Mouse (Mus musculus) common myeloid progenitor, adult 5-6 weeks (primary cell): ENCODE measurements around the gene Gemin2. TPM values are rescaled to one million over a fixed set of nuclear protein-coding genes. Genes with fewer than 3 reads are reported as not detected.
"Not testable (repeated sequence)": the region's sequence is repeated elsewhere in the genome, so short reads cannot be mapped to it uniquely, and the experiment has no call there.

ENCODE experiments used
- ATAC-seq: replicated peaks from 2 replicates; pipeline ENCODE4 v1.8.0; 2016; ENCODE audit warnings: low read depth, mild to moderate bottlenecking, moderate TSS enrichment, inconsistent platforms; ENCODE audit not compliant: poor library complexity, severe bottlenecking
- total RNA-seq: library from RNA; stranded (forward); fragments of 200-1000, 187-1606 nt; gene quantifications from 2 replicates; pipeline ENCODE4 v1.2.3, GENCODE M21; 2017

The Gemin2 gene
- total RNA-seq, 1 experiment from 2014 or later: 20.3 TPM

DNA sequence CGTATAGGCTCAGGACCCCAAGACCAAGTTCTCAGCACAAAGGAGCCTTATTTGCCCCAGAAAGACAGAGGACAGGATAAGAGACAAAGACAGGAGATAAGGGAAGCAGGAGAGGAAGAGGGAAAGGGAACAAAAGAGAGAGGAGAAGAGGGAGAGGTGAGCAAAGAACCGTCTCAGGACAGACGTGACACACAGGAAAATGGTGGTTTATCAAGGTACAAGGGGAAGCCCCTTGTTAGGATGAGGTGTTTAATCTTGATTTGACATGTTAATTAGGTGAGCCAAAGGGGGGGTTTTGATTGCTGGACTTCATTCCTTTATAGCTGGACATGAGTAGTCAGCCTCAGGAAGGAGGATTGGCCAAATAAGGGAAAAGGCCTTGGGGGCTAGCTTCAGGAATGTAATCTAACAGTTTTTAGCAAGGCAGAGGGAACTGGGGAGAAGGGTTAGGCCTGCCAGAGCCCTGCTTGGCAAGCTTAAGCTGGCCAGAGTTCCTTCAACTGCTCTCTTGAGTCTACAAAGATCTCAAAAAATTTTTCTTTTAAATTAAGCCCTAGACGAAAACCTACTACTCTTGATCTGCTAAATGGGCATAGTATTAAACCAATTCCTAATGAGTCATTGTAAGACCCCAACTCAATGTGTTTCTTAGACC, 42.1 kb downstream of the Gemin2 start:
- ATAC-seq: no peak

DNA sequence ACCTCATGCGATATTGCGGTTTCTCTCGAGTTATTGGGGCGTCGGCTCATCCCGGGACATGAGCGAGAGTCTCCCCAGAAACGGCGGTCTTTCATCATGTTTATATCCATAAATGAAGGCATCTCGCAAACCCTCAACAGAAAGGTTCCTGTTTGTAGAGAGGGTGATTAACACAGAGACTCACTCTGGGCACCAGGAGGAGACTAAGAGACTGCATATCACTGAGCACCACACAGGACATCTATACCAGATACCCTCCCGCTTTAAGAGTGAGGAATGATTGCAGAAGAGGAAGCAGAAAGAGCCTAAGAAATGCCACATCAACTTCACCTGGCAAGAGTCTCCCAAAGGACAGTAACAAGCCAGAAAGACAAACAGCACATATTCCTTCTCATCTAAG, 43.0 kb downstream of the Gemin2 start:
- no peak for ATAC-seq

DNA sequence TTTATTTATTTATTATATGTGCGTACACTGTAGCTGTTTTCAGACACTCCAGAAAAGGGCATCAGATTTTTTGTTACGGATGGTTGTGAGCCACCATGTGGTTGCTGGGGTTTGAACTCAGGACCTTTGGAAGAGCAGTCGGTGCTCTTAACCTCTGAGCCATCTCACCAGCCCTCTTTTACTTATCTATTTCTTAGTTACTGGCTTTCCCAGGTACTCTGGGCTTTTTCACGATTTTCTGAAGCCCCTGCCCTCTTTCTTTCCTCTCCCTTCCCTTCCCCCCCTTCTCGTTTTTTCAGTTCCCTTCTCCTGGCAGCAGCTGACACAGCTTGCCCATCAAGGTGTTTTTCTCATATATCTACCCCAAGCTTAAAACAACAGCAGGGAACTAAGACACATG, 45.0 kb downstream of the Gemin2 start:
- not testable (repeated sequence) for ATAC-seq

DNA sequence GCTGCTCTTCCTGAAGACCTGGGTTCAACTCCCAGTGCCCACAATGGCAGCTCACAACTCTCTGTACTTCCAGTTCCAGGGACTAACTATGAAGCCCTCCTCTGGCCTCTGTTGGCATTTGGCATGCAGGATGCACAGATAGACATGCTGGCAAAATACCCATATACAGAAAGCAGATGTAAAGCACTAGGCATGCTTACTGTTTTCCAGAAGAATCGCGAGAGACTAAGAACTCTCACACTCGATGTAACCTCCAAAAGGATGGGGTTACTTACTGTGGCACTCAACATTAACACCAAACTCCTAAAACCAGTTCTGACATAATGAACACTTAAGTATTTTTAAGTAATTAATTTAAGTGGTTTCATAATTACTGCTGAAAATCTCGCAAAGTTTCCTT, 47.1 kb downstream of the Gemin2 start:
- no peak for ATAC-seq

DNA sequence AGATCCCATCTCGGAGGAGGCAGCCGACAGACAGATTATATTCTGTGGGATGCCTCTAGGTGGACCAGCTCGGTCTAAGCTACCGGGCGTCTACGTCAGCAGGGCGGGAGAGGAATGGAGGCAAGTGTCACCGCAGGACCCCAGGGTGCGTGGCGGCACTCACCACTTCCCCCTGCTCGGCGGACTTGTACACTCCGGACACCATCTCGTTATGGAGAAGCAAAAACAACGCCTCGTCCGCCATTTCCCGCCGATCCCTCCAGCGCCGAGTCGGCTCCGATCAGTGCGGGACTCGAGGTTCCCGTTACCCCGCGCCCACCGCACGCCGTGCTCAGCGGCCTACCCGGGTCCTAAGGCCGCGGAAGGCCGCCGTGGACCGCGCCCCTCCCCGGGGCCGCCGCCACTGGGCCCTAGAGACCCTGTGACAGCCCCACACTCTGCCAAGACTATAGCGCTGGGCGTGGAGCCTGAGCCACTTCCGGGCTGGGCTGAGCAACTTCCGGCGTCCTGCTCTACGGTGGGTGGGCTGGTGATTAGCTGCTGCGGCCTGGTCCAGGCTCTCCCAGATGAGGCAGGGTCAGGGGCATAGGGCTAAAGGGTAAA, 47.9 kb downstream of the Gemin2 start, which contains the start of gene Trappc6b:
Gene Trappc6b (minus strand): TSS at position 480 of the 603 bp plus-strand sequence.
- ATAC-seq: peak; percentile 90

DNA sequence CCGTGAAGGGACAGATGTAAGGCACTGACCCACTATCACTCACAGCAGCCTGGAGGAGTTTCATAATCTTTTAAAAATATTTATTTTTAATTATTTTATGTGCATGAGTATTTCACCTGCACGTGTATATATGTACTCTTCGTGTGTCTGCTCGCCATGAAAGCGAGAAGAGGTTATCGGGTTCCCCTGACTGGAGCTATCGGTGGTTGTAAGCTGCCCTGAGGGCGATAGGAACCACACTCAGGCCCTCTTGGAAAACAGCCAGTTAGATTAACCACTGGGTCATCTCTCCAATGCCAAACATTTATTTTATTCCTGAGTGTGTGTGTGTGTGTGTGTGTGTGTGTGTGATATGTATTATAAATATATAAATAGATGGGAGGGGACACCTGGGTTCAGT, 51.6 kb downstream of the Gemin2 start:
- no peak for ATAC-seq

DNA sequence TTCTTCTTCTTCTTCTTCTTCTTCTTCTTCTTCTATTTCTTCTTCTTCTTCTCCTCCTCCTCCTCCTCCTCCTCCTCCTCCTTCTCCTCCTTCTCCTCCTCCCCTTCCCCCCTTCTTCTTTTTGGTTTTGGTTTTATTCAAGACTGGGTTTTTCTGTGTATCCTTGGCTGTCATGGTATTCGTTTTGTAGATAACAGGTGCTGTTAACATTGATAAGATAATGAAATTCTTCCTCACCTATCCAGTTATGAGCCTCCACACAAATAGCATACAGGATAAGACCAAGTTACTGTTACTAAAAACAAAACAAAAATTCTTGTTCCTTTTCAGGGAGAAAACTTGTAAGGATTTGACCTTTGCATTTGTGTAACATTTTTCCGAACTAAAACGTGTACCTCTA, 52.6 kb downstream of the Gemin2 start:
- ATAC-seq: no peak

DNA sequence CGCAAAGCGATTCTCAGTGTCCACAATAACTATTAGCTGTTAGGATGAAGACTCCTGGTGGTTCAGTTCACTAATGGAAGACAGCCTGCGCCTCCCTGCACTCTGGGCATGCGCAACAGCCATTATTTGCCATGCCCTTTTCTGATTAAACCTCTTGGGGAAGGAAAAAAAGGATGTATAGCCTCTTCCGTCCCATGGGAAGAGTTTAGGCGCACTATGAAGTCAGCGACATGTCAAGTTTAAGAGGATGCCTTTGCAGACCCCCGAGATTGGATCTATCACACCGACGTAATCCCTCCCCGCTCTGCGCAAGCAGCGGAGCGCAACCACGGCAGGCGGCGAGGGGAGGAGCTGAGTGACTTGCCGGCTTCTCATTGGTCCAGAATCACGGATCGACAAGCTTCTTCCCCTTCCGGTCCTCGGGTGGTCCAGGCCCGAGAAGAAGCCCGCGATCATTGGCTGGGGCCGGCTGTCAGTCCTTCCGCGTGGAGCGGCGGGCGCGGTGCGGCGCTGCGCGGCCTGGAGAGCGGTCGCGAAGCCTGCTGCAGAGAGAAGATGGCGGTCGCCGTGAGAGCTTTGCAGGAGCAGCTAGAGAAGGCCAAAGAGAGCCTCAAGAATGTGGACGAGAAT, 53.4 kb downstream of the Gemin2 start, which contains the start of gene Pnn:
Gene Pnn (plus strand): TSS at position 437 of the 630 bp plus-strand sequence.
- ATAC-seq: peak; percentile 99

DNA sequence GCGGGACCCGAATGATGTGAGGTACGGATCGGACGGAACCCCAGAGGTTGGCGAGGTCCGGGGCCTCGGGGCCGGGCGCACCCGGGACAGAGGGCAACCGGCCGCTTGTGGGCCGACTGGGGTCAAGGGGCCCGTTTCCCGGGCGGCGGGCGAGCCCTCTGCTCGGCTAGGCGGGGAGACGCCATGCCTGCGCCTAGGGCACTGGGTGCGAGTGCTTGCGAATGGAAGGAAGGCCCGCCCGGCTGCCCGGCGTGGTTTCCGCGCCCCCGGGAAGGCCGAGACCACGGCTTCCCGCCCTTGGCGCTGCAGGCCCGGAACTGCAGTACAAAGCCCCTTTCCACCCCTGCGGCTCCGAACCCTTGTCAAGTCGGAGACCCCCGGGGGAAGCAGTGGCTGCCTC, 53.9 kb downstream of the Gemin2 start:
- no peak for ATAC-seq

DNA sequence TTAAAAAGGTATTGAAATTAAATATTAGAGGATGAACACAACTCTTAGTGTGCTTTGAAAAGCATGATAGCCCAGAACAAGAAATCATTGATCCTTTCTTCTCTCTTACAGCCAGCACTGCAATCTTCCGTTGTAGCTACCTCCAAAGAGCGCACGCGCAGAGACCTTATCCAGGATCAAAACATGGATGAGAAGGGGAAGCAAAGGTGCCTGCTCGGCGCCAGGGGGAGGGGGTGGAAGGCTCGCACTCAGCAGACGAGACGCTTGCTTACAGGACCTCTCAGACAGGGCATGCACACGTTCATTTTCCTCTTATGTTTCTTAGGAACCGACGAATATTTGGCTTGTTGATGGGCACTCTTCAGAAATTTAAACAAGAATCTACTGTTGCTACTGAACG, 55.6 kb downstream of the Gemin2 start:
- no peak for ATAC-seq

DNA sequence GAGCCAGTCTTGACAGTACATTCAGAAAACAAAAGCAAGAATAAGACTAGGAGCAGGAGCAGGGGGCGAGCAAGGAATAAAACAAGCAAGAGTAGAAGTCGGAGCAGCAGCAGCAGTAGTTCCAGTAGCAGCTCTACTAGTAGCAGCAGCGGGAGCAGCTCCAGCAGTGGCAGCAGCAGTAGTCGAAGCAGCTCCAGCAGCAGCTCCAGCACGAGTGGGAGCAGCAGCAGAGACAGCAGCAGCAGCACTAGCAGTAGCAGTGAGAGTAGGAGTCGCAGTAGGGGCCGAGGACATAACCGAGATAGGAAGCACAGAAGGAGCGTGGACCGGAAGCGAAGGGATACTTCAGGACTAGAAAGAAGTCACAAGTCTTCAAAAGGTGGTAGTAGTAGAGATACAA, 59.1 kb downstream of the Gemin2 start:
- ATAC-seq: no peak

DNA sequence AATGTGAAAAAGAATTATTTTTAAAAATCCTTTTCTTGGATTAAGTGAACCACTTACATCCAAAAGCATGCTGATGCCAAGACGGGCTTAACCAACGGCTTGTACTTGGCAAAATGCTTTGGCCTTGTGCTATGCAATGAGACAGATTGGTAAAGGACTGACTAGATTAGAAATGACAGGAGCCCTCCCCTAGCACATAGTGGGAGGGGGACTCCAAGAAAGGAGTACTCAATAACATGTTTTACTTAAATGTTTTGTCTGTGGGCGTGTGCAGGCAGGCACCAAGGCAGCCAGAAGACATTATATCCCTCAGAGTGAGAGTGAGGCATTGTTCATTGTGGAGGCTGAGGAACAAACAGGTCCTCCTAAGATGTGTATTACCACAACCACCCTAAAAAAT, 60.9 kb downstream of the Gemin2 start:
- no peak for ATAC-seq

DNA sequence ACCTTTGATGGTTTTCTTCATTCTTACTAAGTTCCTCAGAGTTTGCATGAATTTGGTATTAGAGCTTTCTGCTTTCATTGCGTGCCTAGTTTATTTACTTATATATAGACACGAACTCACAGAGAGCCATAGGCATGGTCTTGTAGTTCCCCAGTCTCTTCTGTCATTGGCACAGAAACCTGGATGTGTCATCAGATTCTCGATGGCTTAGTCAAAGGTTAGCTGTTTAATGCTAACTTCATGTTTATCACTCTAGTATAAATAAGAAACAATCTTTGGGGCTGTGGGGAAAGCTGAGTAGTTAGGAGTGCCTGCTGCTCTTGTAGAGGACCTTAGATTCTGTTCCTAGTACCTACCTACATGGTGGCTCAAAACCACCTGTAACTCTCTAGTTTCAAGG, 63.8 kb downstream of the Gemin2 start:
- no peak for ATAC-seq

DNA sequence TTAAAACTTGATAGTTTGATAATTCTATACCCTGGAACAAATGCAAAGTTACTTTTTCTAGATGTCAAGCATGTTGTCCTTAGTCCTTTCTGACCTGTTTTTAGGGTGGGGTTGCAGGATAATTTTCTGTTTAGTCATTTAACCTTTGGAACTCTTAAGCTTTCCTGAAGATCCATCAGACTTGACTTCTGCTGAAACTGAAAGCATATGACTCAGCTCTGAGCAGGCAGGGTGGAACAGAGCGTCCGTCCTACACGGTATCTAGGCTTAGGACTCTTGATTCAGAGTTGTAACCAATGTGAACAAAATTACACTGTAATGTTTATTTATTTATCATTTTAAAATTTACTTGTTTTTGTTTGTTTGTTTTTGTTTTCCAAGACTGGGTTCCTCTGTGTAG, 64.7 kb downstream of the Gemin2 start:
- ATAC-seq: no peak

Other genes starting within 250 kb of the Gemin2 start
- gene Sec23a, start 1.4 kb upstream of the Gemin2 start, total RNA-seq: 19.0 and 21.7 TPM in 2 replicates
- 53.2 and 63.2 TPM in 2 replicates for gene Trappc6b, start 48.1 kb downstream of the Gemin2 start, total RNA-seq
- 134 and 140 TPM in 2 replicates for gene Pnn, start 53.5 kb downstream of the Gemin2 start, total RNA-seq
- 131 and 162 TPM in 2 replicates for gene Mia2, start 82.4 kb downstream of the Gemin2 start, total RNA-seq
- 37.4 and 46.3 TPM in 2 replicates for gene Fbxo33, start 206.3 kb downstream of the Gemin2 start, total RNA-seq